Mouse (Mus musculus) heart, adult 2 months (tissue): Measurements from ENCODE around the gene Gstm6. TPM values are rescaled to one million over a fixed set of nuclear protein-coding genes. Genes with fewer than 3 reads are reported as not detected.
"Not testable (repeated sequence)": the region's sequence is repeated elsewhere in the genome, so short reads cannot be mapped to it uniquely, and the experiment has no call there.

ENCODE experiments used
- DNase-seq, 2 experiments: peaks; one replicate each; pipeline ENCODE4 v3.0.0; 2021
- H3K27ac ChIP-seq: fragments of 200-600 bp; 2 replicates; pipeline ENCODE4 v1.8.1; 2022
- H3K27me3 ChIP-seq: fragments of 200-500 bp; 2 replicates; pipeline ENCODE4 v1.6.1; 2012; ENCODE audit warnings: mild to moderate bottlenecking, low read length, inconsistent platforms, mixed read lengths; ENCODE audit not compliant: control insufficient read depth, insufficient read depth
- H3K36me3 ChIP-seq: fragments of 200-500 bp; 2 replicates; pipeline ENCODE4 v1.6.1; 2012; ENCODE audit warnings: low read length, inconsistent platforms; ENCODE audit not compliant: control insufficient read depth, insufficient read depth
- H3K4me1 ChIP-seq: fragments of 200-500 bp; 2 replicates; pipeline ENCODE4 v1.6.1; 2011; ENCODE audit warnings: low read length; ENCODE audit not compliant: control insufficient read depth, insufficient read depth
- H3K4me3 ChIP-seq: fragments of 200-600 bp; 2 replicates; pipeline ENCODE4 v1.8.1; 2022
- H3K79me2 ChIP-seq: fragments of 200-500 bp; replicated peaks from 2 replicates; pipeline ENCODE4 v1.6.1; 2012; ENCODE audit warnings: mild to moderate bottlenecking, inconsistent platforms, low read length, moderate library complexity, mixed read lengths; ENCODE audit not compliant: control insufficient read depth, insufficient read depth
- H3K9ac ChIP-seq: fragments of 200-500 bp; 2 replicates; pipeline ENCODE4 v1.6.1; 2012; ENCODE audit warnings: low read depth, mild to moderate bottlenecking, control low read depth, inconsistent platforms, low read length, mixed read lengths
- CTCF ChIP-seq: fragments of 200-600 bp; IDR thresholded peaks from 2 replicates; pipeline ENCODE4 v1.8.1; 2022; ENCODE audit warnings: antibody characterized with exemption, mild to moderate bottlenecking, moderate library complexity
- EP300 ChIP-seq: fragments of 200-500 bp; IDR thresholded peaks from 2 replicates; pipeline ENCODE4 v1.6.1; 2011; ENCODE audit warnings: low read depth, low read length, control low read depth; ENCODE audit not compliant: insufficient read depth
- POLR2A ChIP-seq: fragments of 200-500 bp; IDR thresholded peaks from 2 replicates; pipeline ENCODE4 v1.6.1; 2011; ENCODE audit warnings: mild to moderate bottlenecking, low read depth, low read length, control low read depth; ENCODE audit not compliant: insufficient read depth
- WGBS: fragments of 180-500 bp; shearing (Covaris S2); methylation state at CpG from one replicate; pipeline ENCODE4 v1.1.7; 2018; 5-methylcytosine and 5-hydroxymethylcytosine counted together
- intact Hi-C: fragments of 180-260 bp; cut with DNase I; formaldehyde crosslinking; loops from one replicate; pipeline ENCODE4 v1.15.1; 2025
- polyA plus RNA-seq: library from polyadenylated mRNA; depleted of rRNA; stranded (reverse); fragments of >200 nt; gene quantifications from 2 replicates; pipeline ENCODE4 v1.2.3, GENCODE M21; 2012
- total RNA-seq, 2 experiments: library from RNA; stranded (reverse); gene quantifications; 2 replicates each; pipeline ENCODE4 v1.2.3; 2021

Gstm6 gene
- total and polyA plus RNA-seq, 3 experiments, result 3.0 to 4.6 (median 3.7) TPM

DNA sequence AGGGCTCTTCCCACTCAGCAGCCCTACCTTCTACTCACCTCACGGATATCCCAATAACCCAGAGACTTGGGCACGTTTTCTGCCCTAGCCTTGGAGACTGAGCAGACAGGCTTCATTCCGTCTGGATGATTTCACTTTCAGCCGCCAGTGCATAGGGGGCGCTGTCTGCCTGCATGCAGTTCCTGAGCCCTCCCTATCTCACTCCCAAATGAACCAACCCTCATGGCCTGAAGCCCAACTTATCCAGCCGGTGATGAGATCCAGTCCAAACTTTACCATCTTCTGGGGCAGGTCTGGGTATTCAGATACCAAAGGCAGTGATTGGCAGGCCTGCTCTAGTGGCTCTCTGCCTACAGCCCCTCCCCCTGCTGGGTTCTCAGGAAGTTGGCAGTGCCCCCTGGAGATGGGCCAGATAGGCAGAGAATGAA lies 9.8 kb upstream of the Gstm6 start:
- Histone ChIP-seq H3K4me3 (no peak overlapping the region), H3K36me3 (no peaks in the 10 kb centered on the region), H3K9ac (no peak overlapping the region), H3K79me2 (no peaks in the 10 kb centered on the region), H3K27me3 (no peaks in the 10 kb centered on the region), H3K4me1 (peaks cover 3% of the 10 kb centered on the region), H3K27ac (no peak overlapping the region)
- WGBS, result 15% methylated on average over 6 of the region's 6 CpGs
- TF ChIP-seq CTCF, result peak; percentile 97
- TF ChIP-seq POLR2A, result no peak
- TF ChIP-seq EP300, result peak; percentile 81; the same call in 1 of the 2 replicates
- peak; percentile 84 to 87 for DNase-seq
- intact Hi-C loops, result loop anchor here (1.0 to 5.0 kb wide), 3 partner anchors 65 to 194 kb away; partner anchors contain the start of gene Gnai3

DNA sequence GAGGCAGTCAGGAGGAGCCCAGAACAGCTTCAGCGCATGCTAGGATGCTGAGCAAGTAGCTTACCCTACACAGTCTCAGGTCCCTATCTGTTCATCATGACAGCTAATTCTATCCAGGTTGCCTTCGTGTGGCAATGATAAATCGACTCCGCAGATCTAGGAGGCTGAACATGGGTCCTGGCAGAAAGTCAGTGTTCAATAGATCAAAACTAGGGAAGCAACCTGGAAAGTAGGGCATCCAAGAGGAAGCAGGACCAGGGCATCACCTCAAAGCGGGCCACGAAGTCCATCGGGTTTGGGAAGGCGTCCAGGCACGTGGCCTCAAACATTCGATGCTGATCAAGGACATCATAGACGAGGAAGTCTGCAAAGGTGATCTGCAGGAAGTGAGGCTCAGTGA lies 7.0 kb upstream of the Gstm6 start:
- no peak for TF ChIP-seq POLR2A
- no peak for TF ChIP-seq EP300
- no peaks in the 10 kb centered on the region for H3K27me3 ChIP-seq
- WGBS, result 81% methylated on average over 11 of the region's 11 CpGs
- no peak overlapping the region for H3K9ac ChIP-seq
- DNase-seq, result no peak
- intact Hi-C loops, result loop anchor here (5.0 kb wide), 1 partner anchor 197 kb away; the partner anchor contains the start of gene Gnai3
- H3K79me2 ChIP-seq, result no peaks in the 10 kb centered on the region
- H3K36me3 ChIP-seq, result no peaks in the 10 kb centered on the region
- H3K27ac ChIP-seq, result no peak overlapping the region
- H3K4me3 ChIP-seq, result no peak overlapping the region
- peaks cover 3% of the 10 kb centered on the region for H3K4me1 ChIP-seq

DNA sequence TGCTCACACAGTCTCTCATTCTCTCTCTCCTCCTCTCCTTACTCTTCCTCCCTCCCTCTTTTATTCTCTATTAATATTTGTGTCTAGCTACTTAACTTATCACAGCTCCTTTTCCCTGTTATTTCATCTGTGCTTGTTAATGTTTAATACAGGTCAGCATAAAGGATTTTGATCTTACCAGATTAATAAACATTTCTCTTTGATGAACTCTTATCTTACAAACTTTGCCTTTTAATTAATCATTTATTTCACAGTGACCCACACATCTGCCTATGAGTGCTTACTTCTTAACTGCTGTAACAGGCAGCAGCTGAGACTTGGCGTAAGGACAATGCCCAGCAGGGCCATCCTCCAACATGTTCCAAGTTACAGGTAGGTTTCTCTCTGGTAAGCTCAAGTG lies 5.9 kb upstream of the Gstm6 start:
- H3K36me3 ChIP-seq, result not testable (repeated sequence)

GRCm38 (mm10) chr3:107945729-107946128 lies 2.2 kb upstream of the Gstm6 start:
- H3K27me3 ChIP-seq, result no peaks in the 10 kb centered on the region
- no peak overlapping the region for H3K4me3 ChIP-seq
- no peak overlapping the region for H3K27ac ChIP-seq
- intact Hi-C loops, result no loop called here
- WGBS, result 64% methylated on average over 4 of the region's 4 CpGs
- peaks cover 2% of the 10 kb centered on the region; the same call in 1 of the 2 replicates for H3K4me1 ChIP-seq
- peak; percentile 29 for TF ChIP-seq CTCF
- TF ChIP-seq POLR2A, result no peak
- no peak for TF ChIP-seq EP300
- H3K9ac ChIP-seq, result no peak overlapping the region
- no peak for DNase-seq
- H3K79me2 ChIP-seq, result no peaks in the 10 kb centered on the region
- no peaks in the 10 kb centered on the region for H3K36me3 ChIP-seq

More for the DNA sequence above, 5.9 kb upstream of the Gstm6 start:
- DNase-seq, H3K79me2 ChIP-seq, H3K4me1 ChIP-seq, H3K27ac ChIP-seq, H3K4me3 ChIP-seq, H3K9ac ChIP-seq, H3K27me3 ChIP-seq, intact Hi-C loops: not testable (repeated sequence)
- WGBS, result 92% methylated on average over 1 of the region's 1 CpGs

GRCm38 (mm10) chr3:107941261-107941660 lies 2.3 kb downstream of the Gstm6 start:
- peaks cover 7% of the 10 kb centered on the region for H3K4me1 ChIP-seq
- no peak overlapping the region for H3K4me3 ChIP-seq
- no peak for TF ChIP-seq EP300
- TF ChIP-seq POLR2A, result no peak
- no peak for TF ChIP-seq CTCF
- intact Hi-C loops, result no loop called here
- DNase-seq, result no peak
- H3K27ac ChIP-seq, result no peak overlapping the region
- H3K36me3 ChIP-seq, result no peaks in the 10 kb centered on the region
- WGBS, result 82% methylated on average over 4 of the region's 4 CpGs
- H3K9ac ChIP-seq, result no peak overlapping the region
- no peaks in the 10 kb centered on the region for H3K27me3 ChIP-seq
- no peaks in the 10 kb centered on the region for H3K79me2 ChIP-seq

- H3K79me2 ChIP-seq, result no peaks in the 10 kb centered on the region
- H3K36me3 ChIP-seq, result no peaks in the 10 kb centered on the region
- H3K27me3 ChIP-seq, result no peaks in the 10 kb centered on the region
- no peak for DNase-seq
- intact Hi-C loops, result no loop called here
- TF ChIP-seq CTCF (no peak), POLR2A (no peak), EP300 (no peak)
- no peak overlapping the region for H3K4me3 ChIP-seq
- no peak overlapping the region for H3K9ac ChIP-seq
- peaks cover 7% of the 10 kb centered on the region for H3K4me1 ChIP-seq
- H3K27ac ChIP-seq, result no peak overlapping the region
- WGBS, result 67% methylated on average over 7 of the region's 7 CpGs
Measured at GRCm38 (mm10) chr3:107940524-107940923, 3.0 kb downstream of the Gstm6 start.
